Mouse (Mus musculus) forebrain, embryonic 14.5 days (tissue): ENCODE results near the gene Foxq1. TPM values are rescaled to one million over a fixed set of nuclear protein-coding genes. Genes with fewer than 3 reads are reported as not detected.

Experiments
- ATAC-seq: fragments of 200-750 bp; cut with Nextera tagmentation; 2 replicates; pipeline ENCODE4 v1.8.0; 2017; ENCODE audit warnings: mild to moderate bottlenecking, moderate library complexity
- DNase-seq: peaks from one replicate; pipeline ENCODE4 v3.0.0-alpha.2; 2015; ENCODE audit warnings: low spot score
- H3K27ac ChIP-seq: fragments of 300-500 bp; sonication (generic); 2 replicates; pipeline ENCODE4 v1.5.1; 2014; ENCODE audit warnings: low read depth, mild to moderate bottlenecking, control low read depth, low read length, moderate library complexity
- H3K27me3 ChIP-seq: fragments of 300-500 bp; sonication (generic); replicated peaks from 2 replicates; pipeline ENCODE4 v1.6.1; 2014; ENCODE audit warnings: low read length, control low read depth, mixed read lengths; ENCODE audit not compliant: control insufficient read depth, insufficient read depth
- H3K36me3 ChIP-seq: fragments of 300-500 bp; sonication (generic); 2 replicates; pipeline ENCODE4 v1.6.1; 2014; ENCODE audit warnings: low read length, control low read depth; ENCODE audit not compliant: control insufficient read depth, insufficient read depth
- H3K4me1 ChIP-seq: fragments of 300-500 bp; sonication (generic); 2 replicates; pipeline ENCODE4 v1.6.1; 2014; ENCODE audit warnings: antibody characterized with exemption, low read length, control low read depth; ENCODE audit not compliant: control insufficient read depth, insufficient read depth
- H3K4me2 ChIP-seq: fragments of 300-500 bp; sonication (generic); 2 replicates; pipeline ENCODE4 v1.6.1; 2014; ENCODE audit warnings: mild to moderate bottlenecking, control low read depth, low read length
- H3K4me3 ChIP-seq: fragments of 300-500 bp; sonication (generic); 2 replicates; pipeline ENCODE4 v1.5.1; 2014; ENCODE audit warnings: low read depth, low read length, control low read depth
- H3K9ac ChIP-seq: fragments of 300-500 bp; sonication (generic); 2 replicates; pipeline ENCODE4 v1.6.1; 2014; ENCODE audit warnings: mild to moderate bottlenecking, low read length, control low read depth, moderate library complexity
- H3K9me3 ChIP-seq: fragments of 300-500 bp; sonication (generic); replicated peaks from 2 replicates; pipeline ENCODE4 v1.6.1; 2016; ENCODE audit warnings: low read length, control low read depth, mixed read lengths; ENCODE audit not compliant: control insufficient read depth
- WGBS: fragments of 180-500 bp; shearing (Covaris S2); extraction: QIAGEN DNeasy Blood & Tissue Kit; methylation state at CpG from one replicate; pipeline ENCODE4 v1.1.7; 2014; 5-methylcytosine and 5-hydroxymethylcytosine counted together
- polyA plus RNA-seq: library from polyadenylated mRNA; unstranded; fragments of >200 nt; fragmentation: Nextera tagmentation; extraction: Ambion mirVana; gene quantifications from 2 replicates; pipeline ENCODE4 v1.2.1, GENCODE M21; 2014

Gene Foxq1
- 2.2 and 2.4 TPM in 2 replicates for polyA plus RNA-seq

DNA sequence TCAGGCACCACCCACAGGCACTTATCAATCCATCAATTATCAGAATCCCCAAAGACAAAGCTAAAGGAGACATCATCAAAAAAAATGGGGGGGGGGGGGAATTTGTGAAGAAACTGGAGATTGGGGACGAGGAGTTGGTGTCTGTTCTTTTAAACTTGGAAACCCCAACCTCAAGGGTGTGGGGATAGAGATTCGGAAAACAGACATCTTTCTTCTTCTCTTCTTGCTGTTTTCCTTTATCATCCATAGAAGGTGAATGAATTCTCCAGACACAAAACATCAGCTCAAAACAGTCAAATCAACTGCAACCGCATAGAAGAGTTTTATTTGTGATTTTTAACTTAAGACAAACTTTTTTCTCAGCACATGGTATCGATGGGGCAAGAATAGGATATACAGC, at the start of gene Foxq1:
Gene Foxq1 (plus strand): TSS at position 301 of the 400 bp plus-strand sequence.
- no peak for DNase-seq
- Histone ChIP-seq H3K9me3 (no peaks in the 10 kb centered on the region), H3K36me3 (no peaks in the 10 kb centered on the region), H3K27me3 (peaks cover 61% of the 10 kb centered on the region), H3K27ac (no peak within 1 kb of the TSS), H3K4me1 (peaks cover 17% of the 10 kb centered on the region), H3K4me2 (no peak within 1 kb of the TSS), H3K9ac (no peak within 1 kb of the TSS), H3K4me3 (no peak within 1 kb of the TSS)
- ATAC-seq = no peak
- WGBS = 70% methylated on average over 4 of the region's 4 CpGs

DNA sequence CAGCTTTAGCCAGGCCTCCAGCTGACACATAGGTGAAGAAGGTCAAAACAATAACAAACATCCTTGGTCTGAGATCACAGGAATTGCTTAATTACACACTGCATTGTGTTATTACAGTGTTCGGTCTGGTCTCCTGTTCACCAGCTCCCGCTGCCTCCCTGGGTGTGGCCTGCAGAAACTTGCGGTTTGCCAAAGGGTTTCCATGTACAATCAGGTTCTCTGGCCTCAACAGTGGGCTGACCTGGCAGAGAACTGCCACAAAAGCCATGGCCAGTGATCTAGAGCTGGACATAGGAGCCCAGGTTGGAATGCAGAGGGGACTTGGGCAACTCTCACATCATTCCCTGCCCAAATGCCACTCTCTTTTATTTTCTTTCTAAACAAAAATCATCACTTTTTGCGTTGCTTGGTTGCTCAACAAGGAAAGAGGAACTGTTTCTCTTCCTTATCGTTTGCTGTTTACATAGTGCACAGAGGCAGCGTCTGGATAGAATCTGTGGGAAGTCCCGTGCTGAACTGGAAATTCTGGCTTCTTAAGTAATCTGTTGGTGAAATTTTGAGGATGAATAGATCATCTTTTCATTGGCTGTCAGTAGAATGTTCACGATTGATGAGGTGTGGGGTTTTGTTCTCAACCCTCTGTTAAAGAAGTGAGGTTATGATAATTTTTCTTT, 49.3 kb upstream of the Foxq1 start:
- DNase-seq = no peak
- 89% methylated on average over 8 of the region's 8 CpGs for WGBS
- no peak overlapping the region for H3K4me3 ChIP-seq
- no peaks in the 10 kb centered on the region for H3K4me1 ChIP-seq
- H3K4me2 ChIP-seq = no peak overlapping the region
- H3K27ac ChIP-seq = no peak overlapping the region
- no peak for ATAC-seq
- no peak overlapping the region for H3K9ac ChIP-seq
- no peaks in the 10 kb centered on the region for H3K9me3 ChIP-seq
- no peaks in the 10 kb centered on the region for H3K36me3 ChIP-seq
- H3K27me3 ChIP-seq = no peaks in the 10 kb centered on the region

DNA sequence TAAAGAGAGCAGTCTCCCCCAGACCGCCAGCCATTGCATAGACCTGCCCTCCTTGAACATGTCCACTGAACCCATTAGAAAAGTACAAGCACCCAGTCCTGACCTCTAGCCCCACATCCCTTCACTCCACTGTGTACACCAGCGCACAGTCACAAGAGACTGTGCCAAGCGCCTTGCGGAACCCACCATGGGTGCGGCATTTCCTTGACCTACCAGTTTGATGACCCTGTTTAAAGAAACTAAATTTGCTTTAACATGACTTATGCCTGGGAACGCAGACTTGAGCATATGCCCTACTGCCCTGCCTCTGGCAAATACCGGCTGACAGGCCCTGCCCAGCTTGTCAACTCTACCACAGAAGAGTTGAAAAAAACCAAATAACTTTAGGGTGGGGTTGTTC, 40.7 kb upstream of the Foxq1 start:
- no peak for ATAC-seq
- no peak overlapping the region for H3K4me2 ChIP-seq

GRCm38 (mm10) chr13:31518411-31518886, 37.5 kb upstream of the Foxq1 start:
- 62% methylated on average over 10 of the region's 10 CpGs for WGBS
- no peaks in the 10 kb centered on the region for H3K36me3 ChIP-seq
- ATAC-seq (no peak), DNase-seq (peak; percentile 55)
- H3K9ac ChIP-seq = no peak overlapping the region
- no peak overlapping the region for H3K27ac ChIP-seq
- no peak overlapping the region for H3K4me3 ChIP-seq
- no peaks in the 10 kb centered on the region for H3K27me3 ChIP-seq
- no peaks in the 10 kb centered on the region for H3K9me3 ChIP-seq
- no peaks in the 10 kb centered on the region for H3K4me1 ChIP-seq
- H3K4me2 ChIP-seq = no peak overlapping the region

More for the DNA sequence above, 40.7 kb upstream of the Foxq1 start:
- H3K27me3 ChIP-seq = no peaks in the 10 kb centered on the region
- H3K27ac ChIP-seq = no peak overlapping the region
- no peaks in the 10 kb centered on the region for H3K4me1 ChIP-seq
- no peak overlapping the region for H3K4me3 ChIP-seq
- no peaks in the 10 kb centered on the region for H3K9me3 ChIP-seq
- H3K36me3 ChIP-seq = no peaks in the 10 kb centered on the region
- no peak overlapping the region for H3K9ac ChIP-seq
- 93% methylated on average over 7 of the region's 7 CpGs for WGBS
- no peak for DNase-seq

GRCm38 (mm10) chr13:31518971-31519370, 37.0 kb upstream of the Foxq1 start:
- ATAC-seq (no peak), DNase-seq (no peak)
- H3K36me3 ChIP-seq = no peaks in the 10 kb centered on the region
- H3K27me3 ChIP-seq = no peaks in the 10 kb centered on the region
- H3K9ac ChIP-seq = no peak overlapping the region
- 91% methylated on average over 9 of the region's 9 CpGs for WGBS
- H3K4me2 ChIP-seq = no peak overlapping the region
- no peaks in the 10 kb centered on the region for H3K9me3 ChIP-seq
- no peaks in the 10 kb centered on the region for H3K4me1 ChIP-seq
- no peak overlapping the region for H3K4me3 ChIP-seq
- H3K27ac ChIP-seq = no peak overlapping the region

- DNase-seq (no peak), ATAC-seq (no peak)
- no peak overlapping the region for H3K27ac ChIP-seq
- H3K27me3 ChIP-seq = no peaks in the 10 kb centered on the region
- H3K9me3 ChIP-seq = no peaks in the 10 kb centered on the region
- no peaks in the 10 kb centered on the region for H3K36me3 ChIP-seq
- H3K4me3 ChIP-seq = no peak overlapping the region
- no peak overlapping the region for H3K4me2 ChIP-seq
- 89% methylated on average over 4 of the region's 4 CpGs for WGBS
- H3K4me1 ChIP-seq = no peaks in the 10 kb centered on the region
- no peak overlapping the region for H3K9ac ChIP-seq
Measured at GRCm38 (mm10) chr13:31524976-31525375, 31.0 kb upstream of the Foxq1 start.

GRCm38 (mm10) chr13:31531186-31531585, 24.7 kb upstream of the Foxq1 start:
- no peak overlapping the region for H3K4me2 ChIP-seq
- no peak overlapping the region for H3K4me3 ChIP-seq
- no peak for ATAC-seq
- no peak overlapping the region for H3K27ac ChIP-seq
- 88% methylated on average over 5 of the region's 5 CpGs for WGBS
- H3K4me1 ChIP-seq = no peaks in the 10 kb centered on the region
- no peak for DNase-seq
- H3K9me3 ChIP-seq = no peaks in the 10 kb centered on the region
- H3K9ac ChIP-seq = no peak overlapping the region
- no peaks in the 10 kb centered on the region for H3K27me3 ChIP-seq
- H3K36me3 ChIP-seq = no peaks in the 10 kb centered on the region

GRCm38 (mm10) chr13:31531651-31532061, 24.3 kb upstream of the Foxq1 start:
- no peaks in the 10 kb centered on the region for H3K4me1 ChIP-seq
- DNase-seq = no peak
- H3K9me3 ChIP-seq = no peaks in the 10 kb centered on the region
- ATAC-seq = no peak
- no peak overlapping the region for H3K4me3 ChIP-seq
- no peak overlapping the region for H3K27ac ChIP-seq
- H3K27me3 ChIP-seq = no peaks in the 10 kb centered on the region
- 44% methylated on average over 8 of the region's 8 CpGs for WGBS
- no peaks in the 10 kb centered on the region for H3K36me3 ChIP-seq
- H3K4me2 ChIP-seq = no peak overlapping the region
- no peak overlapping the region for H3K9ac ChIP-seq

- 89% methylated on average over 4 of the region's 4 CpGs for WGBS
- H3K27me3 ChIP-seq = no peaks in the 10 kb centered on the region
- H3K4me3 ChIP-seq = no peak overlapping the region
- no peak overlapping the region for H3K27ac ChIP-seq
- no peaks in the 10 kb centered on the region for H3K9me3 ChIP-seq
- no peak overlapping the region for H3K4me2 ChIP-seq
- ATAC-seq (no peak), DNase-seq (no peak)
- no peak overlapping the region for H3K9ac ChIP-seq
- H3K4me1 ChIP-seq = no peaks in the 10 kb centered on the region
- no peaks in the 10 kb centered on the region for H3K36me3 ChIP-seq
Measured at GRCm38 (mm10) chr13:31534726-31535125, 21.2 kb upstream of the Foxq1 start.
